Mouse (Mus musculus) kidney, postnatal 0 days (tissue): ENCODE data around the gene Papss2. TPM values are rescaled to one million over a fixed set of nuclear protein-coding genes. Genes with fewer than 3 reads are reported as not detected.

Experiments used
- ATAC-seq: fragments of 200-750 bp; cut with Nextera tagmentation; replicated peaks from 2 replicates; pipeline ENCODE4 v1.8.0; 2017; ENCODE audit warnings: low read depth, moderate number of reproducible peaks, moderate TSS enrichment, moderate library complexity; ENCODE audit not compliant: low FRiP score
- DNase-seq: peaks from one replicate; pipeline ENCODE4 v3.0.0-alpha.2; 2016; ENCODE audit warnings: low spot score
- H3K27ac ChIP-seq: fragments of 300-500 bp; sonication (generic); 2 replicates; pipeline ENCODE4 v1.5.1; 2014; ENCODE audit warnings: mild to moderate bottlenecking
- H3K27me3 ChIP-seq: fragments of 300-500 bp; sonication (generic); 2 replicates; pipeline ENCODE4 v1.6.1; 2014; ENCODE audit warnings: low read length, mixed read lengths; ENCODE audit not compliant: insufficient read depth
- H3K36me3 ChIP-seq: fragments of 300-500 bp; sonication (generic); 2 replicates; pipeline ENCODE4 v1.6.1; 2014; ENCODE audit warnings: low read length, mixed read lengths; ENCODE audit not compliant: insufficient read depth
- H3K4me1 ChIP-seq: fragments of 300-500 bp; sonication (generic); replicated peaks from 2 replicates; pipeline ENCODE4 v1.6.1; 2014; ENCODE audit warnings: antibody characterized with exemption, low read length, mixed read lengths; ENCODE audit not compliant: insufficient read depth
- H3K4me2 ChIP-seq: fragments of 300-500 bp; sonication (generic); 2 replicates; pipeline ENCODE4 v1.6.1; 2014; ENCODE audit warnings: mild to moderate bottlenecking, low read length, moderate library complexity, mixed read lengths
- H3K4me3 ChIP-seq: fragments of 300-500 bp; sonication (generic); replicated peaks from 2 replicates; pipeline ENCODE4 v1.5.1; 2014; ENCODE audit warnings: low read depth, low read length
- H3K9ac ChIP-seq: fragments of 300-500 bp; sonication (generic); 2 replicates; pipeline ENCODE4 v1.6.1; 2014; ENCODE audit warnings: low read depth, low read length
- H3K9me3 ChIP-seq: fragments of 300-500 bp; sonication (generic); replicated peaks from 2 replicates; pipeline ENCODE4 v1.6.1; 2016; ENCODE audit warnings: low read length, inconsistent platforms, mixed read lengths
- CTCF ChIP-seq: IDR thresholded peaks from 2 replicates; pipeline ENCODE4 v1.5.1; 2016; ENCODE audit warnings: antibody characterized with exemption, low read depth, mild to moderate bottlenecking, moderate library complexity
- WGBS: fragments of 180-500 bp; shearing (Covaris S2); extraction: QIAGEN DNeasy Blood & Tissue Kit; methylation state at CpG from one replicate; pipeline ENCODE4 v1.1.7; 2014; 5-methylcytosine and 5-hydroxymethylcytosine counted together
- polyA plus RNA-seq: library from polyadenylated mRNA; unstranded; fragments of >200 nt; fragmentation: Nextera tagmentation; extraction: Ambion mirVana; gene quantifications from 2 replicates; pipeline ENCODE4 v1.2.1, GENCODE M21; 2015

Papss2 gene
- polyA plus RNA-seq, 1 experiment from 2014 or later = 28.3 TPM

DNA sequence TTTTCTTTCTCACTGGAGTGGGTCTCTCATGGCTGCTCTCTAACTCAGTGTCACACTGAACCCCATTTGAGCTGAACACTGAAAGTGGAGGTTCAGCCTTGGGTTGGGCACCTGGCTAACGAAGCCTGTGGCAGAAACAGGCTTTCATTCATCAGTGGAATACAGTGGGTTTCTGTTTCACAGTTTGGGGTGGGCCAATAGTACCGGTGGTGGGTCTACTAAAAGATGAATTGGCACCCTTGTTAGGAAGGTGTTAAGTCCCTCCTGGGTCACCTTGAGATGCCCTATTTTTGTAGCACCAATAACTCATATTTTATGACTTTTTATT, 19.1 kb downstream of the Papss2 start:
- Histone ChIP-seq H3K4me2 (no peak overlapping the region), H3K27ac (no peak overlapping the region), H3K27me3 (no peaks in the 10 kb centered on the region), H3K4me1 (no peaks in the 10 kb centered on the region), H3K9me3 (no peaks in the 10 kb centered on the region), H3K36me3 (no peaks in the 10 kb centered on the region), H3K9ac (no peak overlapping the region), H3K4me3 (no peak overlapping the region)
- ATAC-seq (no peak), DNase-seq (no peak)
- WGBS = 78% methylated on average over 2 of the region's 2 CpGs
- no peak for TF ChIP-seq CTCF

DNA sequence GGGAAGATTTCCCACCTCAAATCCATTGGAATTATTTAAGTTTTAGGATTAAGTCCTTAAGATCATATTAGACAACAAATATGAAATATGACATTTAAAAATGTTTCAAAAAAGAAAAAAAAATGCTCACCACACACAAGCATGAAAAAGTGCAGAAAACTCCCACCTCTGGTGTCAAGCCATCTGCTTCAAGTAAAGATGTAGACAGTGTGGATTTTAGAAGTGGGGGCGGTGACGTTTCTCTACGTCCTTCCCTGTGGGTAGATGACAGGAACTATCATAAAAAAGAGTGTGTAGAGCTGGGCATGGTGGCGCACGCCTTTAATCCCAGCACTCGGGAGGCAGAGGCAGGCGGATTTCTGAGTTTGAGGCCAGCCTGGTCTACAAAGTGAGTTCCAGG, 21.1 kb downstream of the Papss2 start:
- 90% methylated on average over 7 of the region's 7 CpGs for WGBS
- DNase-seq (no peak), ATAC-seq (no peak)
- Histone ChIP-seq H3K36me3 (no peaks in the 10 kb centered on the region), H3K9me3 (no peaks in the 10 kb centered on the region), H3K9ac (no peak overlapping the region), H3K4me3 (no peak overlapping the region), H3K27me3 (no peaks in the 10 kb centered on the region), H3K4me2 (no peak overlapping the region), H3K27ac (no peak overlapping the region), H3K4me1 (no peaks in the 10 kb centered on the region)
- TF ChIP-seq CTCF = no peak

GRCm38 (mm10) chr19:32619739-32620138, 24.1 kb downstream of the Papss2 start:
- no peak for TF ChIP-seq CTCF
- Histone ChIP-seq H3K36me3 (no peaks in the 10 kb centered on the region), H3K27me3 (no peaks in the 10 kb centered on the region), H3K9me3 (no peaks in the 10 kb centered on the region), H3K4me2 (no peak overlapping the region), H3K27ac (no peak overlapping the region), H3K4me3 (no peak overlapping the region), H3K9ac (no peak overlapping the region), H3K4me1 (no peaks in the 10 kb centered on the region)
- ATAC-seq = no peak
- WGBS = 86% methylated on average over 2 of the region's 2 CpGs
- no peak for DNase-seq

DNA sequence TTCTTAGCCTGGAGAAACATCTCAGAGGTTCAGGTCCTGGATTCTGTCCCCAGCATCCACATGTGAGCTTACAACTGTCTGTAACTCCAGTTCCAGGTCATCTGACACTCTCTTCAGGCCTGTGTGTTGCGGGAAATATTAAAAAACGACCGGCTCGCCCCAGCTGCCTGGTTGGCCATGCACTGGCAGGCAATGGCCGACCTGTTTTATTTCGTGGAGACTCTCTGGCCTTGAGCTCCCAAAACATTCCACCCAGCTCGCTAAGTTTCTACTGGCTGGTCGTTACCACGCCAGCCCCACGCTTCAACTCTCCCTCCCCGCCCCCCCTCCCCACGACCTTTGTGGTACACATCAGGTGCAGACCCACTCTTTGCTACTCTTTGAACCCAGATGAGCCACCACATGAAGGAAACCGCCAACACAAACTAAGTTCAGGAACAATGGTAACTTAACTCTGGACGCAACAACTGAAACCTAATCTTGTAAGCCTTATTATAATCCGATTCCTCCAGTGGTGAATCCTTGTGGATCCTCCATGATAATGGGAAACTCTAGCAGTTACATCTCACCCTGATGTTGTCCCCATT, 25.4 kb downstream of the Papss2 start:
- no peak for TF ChIP-seq CTCF
- H3K27ac ChIP-seq = no peak overlapping the region
- ATAC-seq (no peak), DNase-seq (no peak)
- no peaks in the 10 kb centered on the region for H3K36me3 ChIP-seq
- no peak overlapping the region for H3K4me2 ChIP-seq
- H3K9ac ChIP-seq = no peak overlapping the region
- H3K4me3 ChIP-seq = no peak overlapping the region
- H3K27me3 ChIP-seq = no peaks in the 10 kb centered on the region
- H3K9me3 ChIP-seq = no peaks in the 10 kb centered on the region
- 75% methylated on average over 15 of the region's 15 CpGs for WGBS
- no peaks in the 10 kb centered on the region for H3K4me1 ChIP-seq

DNA sequence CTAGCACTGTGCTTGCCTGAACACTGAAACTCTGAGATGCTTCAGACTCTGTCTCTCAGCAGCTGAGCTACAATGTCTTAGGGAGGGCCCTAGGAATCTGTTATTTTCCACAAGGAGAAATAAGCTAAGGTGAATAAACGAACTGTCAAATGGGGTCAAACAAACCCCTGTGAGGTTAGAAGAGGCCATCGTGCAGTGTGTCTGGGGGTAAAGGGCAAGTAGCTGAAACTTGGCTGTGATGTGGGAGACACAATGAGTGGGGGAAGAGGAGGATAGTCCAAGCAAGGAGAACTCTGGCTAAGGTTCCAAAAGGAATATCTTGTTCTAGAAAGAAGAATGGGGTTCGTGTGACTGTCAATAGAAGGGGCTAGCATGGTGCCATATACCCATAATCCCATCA, 26.6 kb downstream of the Papss2 start:
- Histone ChIP-seq H3K27ac (no peak overlapping the region), H3K9ac (no peak overlapping the region), H3K4me1 (no peaks in the 10 kb centered on the region), H3K9me3 (no peaks in the 10 kb centered on the region), H3K36me3 (no peaks in the 10 kb centered on the region), H3K27me3 (no peaks in the 10 kb centered on the region), H3K4me3 (no peak overlapping the region), H3K4me2 (no peak overlapping the region)
- TF ChIP-seq CTCF = no peak
- DNase-seq (no peak), ATAC-seq (no peak)
- 63% methylated on average over 3 of the region's 3 CpGs for WGBS

DNA sequence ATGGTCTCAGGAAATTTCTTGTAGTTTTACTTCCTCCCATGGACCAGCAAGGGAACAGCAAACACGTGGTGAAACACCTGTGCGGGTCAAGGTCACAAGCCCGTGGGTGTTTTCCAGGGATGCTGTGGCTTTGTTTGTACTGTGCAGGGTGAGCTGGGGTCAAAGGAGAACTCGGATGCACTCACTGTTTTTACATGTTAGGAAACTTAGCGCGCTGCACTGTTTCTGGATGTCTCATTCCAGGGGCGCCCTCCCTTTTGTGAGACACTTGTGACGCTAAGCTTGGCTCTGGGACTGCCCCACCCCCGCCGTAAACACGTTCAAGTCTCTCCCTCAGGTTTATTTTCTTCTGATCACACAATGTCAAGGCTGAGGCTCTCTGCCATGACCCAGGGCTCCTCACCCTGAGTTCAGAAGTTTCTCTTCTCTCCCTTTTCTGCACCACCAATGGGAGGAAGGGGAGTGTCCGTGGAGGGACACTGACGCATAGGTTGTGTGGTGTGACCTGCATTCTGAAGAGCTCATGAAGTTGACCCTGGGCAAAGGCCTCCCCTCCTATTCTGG, 31.3 kb downstream of the Papss2 start:
- Histone ChIP-seq H3K27ac (peak overlapping the region; percentile 55; the same call in 1 of the 2 replicates), H3K4me2 (no peak overlapping the region), H3K27me3 (no peaks in the 10 kb centered on the region), H3K4me1 (no peaks in the 10 kb centered on the region), H3K9ac (no peak overlapping the region), H3K9me3 (no peaks in the 10 kb centered on the region), H3K4me3 (no peak overlapping the region), H3K36me3 (no peaks in the 10 kb centered on the region)
- 48% methylated on average over 13 of the region's 13 CpGs for WGBS
- TF ChIP-seq CTCF = no peak
- DNase-seq (no peak), ATAC-seq (peak; percentile 87)

DNA sequence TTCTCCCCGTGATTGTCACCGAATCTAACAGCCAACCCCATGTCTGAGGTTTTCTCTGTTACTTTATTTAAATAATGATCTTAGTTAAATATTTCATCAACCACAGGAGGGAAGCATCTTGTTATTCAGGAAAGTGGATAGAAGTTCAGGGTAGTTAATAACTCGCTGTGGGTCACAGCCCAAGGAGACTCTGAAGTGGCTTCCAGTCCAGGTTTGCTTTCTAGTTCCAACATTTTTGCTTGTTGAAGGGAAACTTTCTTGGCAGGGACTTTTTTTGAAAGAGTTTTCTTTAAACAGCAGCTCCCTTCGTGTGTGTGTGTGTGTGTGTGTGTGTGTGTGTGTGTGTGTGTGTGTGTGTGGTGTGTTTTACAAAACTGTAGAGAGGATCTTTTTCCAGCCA, 32.0 kb downstream of the Papss2 start:
- no peaks in the 10 kb centered on the region for H3K36me3 ChIP-seq
- no peak overlapping the region for H3K4me2 ChIP-seq
- H3K4me3 ChIP-seq = no peak overlapping the region
- no peaks in the 10 kb centered on the region for H3K4me1 ChIP-seq
- no peaks in the 10 kb centered on the region for H3K9me3 ChIP-seq
- H3K9ac ChIP-seq = no peak overlapping the region
- 0 out of 2 replicates have a peak overlapping the region, but pooled peaks have one; percentile 13 for H3K27ac ChIP-seq
- H3K27me3 ChIP-seq = no peaks in the 10 kb centered on the region
- ATAC-seq = no peak
- no peak for TF ChIP-seq CTCF
- DNase-seq = no peak
- WGBS = 67% methylated on average over 4 of the region's 4 CpGs
